Mouse (Mus musculus): Measurements from ENCODE around the gene Dhfr.
"Not testable (repeated sequence)": the region's sequence is repeated elsewhere in the genome, so short reads cannot be mapped to it uniquely, and the experiment has no call there.

Gene Dhfr

DNA sequence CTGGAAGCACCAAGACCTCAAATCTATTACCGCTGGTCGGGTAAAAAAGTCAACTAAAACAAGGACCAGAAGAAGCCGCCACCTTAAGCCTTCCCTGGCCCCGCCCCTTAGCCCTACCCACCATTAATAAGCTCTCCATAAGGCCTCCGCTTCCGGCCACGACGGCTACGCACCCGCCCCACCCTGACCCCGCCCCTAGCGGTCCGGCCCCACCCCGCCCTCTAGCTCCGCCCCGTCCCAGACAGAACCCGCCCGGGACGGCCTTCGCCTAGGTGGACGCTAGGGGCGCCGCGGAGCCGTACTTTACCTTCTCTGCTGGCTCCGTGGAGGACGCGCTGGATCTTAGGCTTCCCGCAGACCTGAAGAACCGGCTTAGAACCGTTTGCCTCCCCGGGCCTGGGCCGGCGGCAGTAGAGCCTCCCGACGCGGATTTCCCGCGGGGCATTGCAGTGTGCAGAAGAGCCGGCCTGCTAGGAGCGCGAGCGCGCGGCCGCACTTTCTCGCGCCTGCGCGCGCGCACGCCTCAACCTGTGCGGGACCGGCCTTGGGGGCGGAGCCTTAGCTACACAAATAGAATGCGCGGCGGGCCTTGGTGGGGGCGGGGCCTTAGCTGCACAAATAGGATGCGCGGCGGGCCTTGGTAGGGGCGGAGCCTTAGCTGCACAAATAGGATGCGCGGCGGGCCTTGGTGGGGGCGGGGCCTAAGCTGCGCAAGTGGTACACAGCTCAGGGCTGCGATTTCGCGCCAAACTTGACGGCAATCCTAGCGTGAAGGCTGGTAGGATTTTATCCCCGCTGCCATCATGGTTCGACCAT is at the start of gene Dhfr, which contains the start of gene Msh3:
Gene Dhfr, plus strand, starts transcription at position 271 of the 816 bp plus-strand sequence.
Gene Msh3, minus strand, starts transcription at position 548 of the 816 bp plus-strand sequence.
- peak; percentile 98 for DNase-seq

DNA sequence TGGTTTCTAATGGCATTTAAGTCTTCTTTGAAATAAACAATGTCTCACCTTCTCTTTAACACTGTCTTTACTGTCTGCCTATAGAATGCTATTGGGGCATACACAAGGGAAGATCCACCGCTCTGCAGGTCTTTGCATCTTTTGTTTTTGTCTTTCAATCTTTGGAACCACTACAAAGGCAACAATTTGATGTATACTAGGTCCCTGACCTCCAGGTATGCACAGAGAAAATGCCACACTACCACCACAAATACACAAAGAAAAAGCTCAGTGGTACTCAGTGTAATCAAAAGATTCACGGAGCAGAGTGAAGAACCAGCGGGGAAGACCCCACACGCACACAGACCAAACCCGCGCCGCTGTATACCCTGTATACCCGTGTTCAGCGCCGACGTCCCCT is 48.8 kb upstream of the Dhfr start, which contains the start of gene Gm20379:
Gene Gm20379, plus strand, starts transcription at position 301 of the 400 bp plus-strand sequence.
- no peak for DNase-seq

DNA sequence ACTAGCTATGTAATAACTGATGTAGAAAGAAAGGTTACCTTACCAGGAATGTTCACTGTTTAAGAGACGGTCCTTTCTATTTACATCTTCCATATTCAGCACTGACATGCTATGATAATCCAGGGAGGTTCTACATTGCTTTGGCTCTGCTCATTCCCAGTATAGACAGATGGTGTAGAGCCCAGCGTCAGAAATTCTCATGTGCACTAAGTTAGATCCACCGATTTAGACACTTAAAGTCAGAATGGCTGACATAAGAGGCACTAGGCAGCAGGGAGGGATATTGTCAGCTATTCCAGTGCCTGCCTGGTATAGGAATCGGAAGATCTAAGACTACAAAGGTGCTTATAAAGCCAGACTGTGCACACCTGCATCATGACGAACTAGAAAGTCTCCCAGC is 39.9 kb upstream of the Dhfr start:
- DNase-seq, result no peak

DNA sequence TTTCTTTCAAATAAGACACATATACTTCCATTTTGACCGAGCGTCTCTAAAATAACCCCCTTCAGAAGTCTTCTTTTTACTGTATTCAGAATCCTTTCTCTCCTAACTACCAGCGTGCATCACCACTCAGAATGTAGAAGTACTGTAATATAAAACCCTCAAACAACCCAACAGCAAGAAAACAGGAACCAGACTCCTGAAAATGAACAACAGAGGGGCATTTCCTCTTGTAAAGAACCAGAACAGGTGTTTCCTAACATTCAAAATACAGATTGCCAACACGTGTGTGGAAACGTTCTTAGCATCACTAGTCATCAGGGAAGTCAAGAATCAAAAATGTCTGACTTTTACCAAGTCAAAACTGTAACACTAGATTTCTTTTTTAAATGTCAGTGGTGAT is 33.8 kb upstream of the Dhfr start:
- no peak for DNase-seq

DNA sequence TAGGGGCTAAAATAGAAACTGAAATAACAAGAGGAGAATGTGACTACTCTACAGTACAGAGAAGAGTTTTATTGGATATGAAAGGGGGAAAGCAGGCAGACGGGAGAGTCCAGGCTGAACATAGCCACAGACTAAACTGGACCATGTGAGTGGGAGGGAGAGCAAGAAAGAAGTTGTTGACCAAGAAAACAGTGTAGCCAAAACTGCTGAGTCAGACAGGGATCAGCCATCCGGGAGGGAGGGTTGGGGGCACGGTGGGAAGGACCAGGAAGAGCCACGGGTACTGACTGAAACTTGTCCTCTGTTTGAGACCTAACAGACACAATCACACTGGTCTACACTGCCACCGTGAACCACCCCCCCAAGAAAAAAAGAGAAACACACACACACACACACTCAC is 28.5 kb upstream of the Dhfr start:
- DNase-seq, result no peak

DNA sequence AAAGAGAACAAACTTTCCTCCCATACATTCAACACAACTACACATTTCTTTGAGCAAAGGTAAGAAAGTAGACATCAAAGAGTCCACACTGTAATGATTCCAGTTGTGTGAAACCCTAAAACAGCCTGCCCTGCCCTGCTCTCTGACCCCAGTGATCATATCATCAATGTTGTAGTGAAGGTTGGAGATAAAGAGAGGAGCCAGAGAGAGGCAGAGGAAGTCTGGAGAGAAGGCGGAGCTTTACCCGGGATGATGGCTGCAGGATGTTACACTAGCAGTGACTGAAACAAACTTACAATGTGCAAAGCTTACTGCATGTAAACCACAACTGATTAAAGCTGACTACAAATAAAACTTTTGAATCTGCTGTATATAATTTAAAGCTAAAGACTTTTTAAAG is 26.5 kb upstream of the Dhfr start:
- DNase-seq, result no peak

DNA sequence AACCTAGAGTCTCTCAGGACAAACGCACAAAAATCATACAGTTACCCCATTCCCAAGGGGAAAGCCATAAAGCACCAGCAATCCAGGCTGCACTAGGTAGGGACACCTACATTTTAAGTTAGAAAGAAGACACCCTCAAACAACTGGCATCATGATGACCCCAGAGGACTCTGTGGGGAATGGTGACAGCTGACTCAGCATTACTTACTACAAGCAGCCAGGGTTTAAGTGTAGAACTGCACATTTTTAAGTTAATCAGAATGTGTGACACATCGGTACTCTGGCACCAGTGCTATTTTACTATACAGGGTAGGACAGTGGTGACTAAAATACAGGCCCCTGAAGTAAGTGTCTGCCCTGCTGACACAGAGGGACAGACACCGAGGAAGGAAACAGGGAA is 23.9 kb upstream of the Dhfr start:
- no peak for DNase-seq

DNA sequence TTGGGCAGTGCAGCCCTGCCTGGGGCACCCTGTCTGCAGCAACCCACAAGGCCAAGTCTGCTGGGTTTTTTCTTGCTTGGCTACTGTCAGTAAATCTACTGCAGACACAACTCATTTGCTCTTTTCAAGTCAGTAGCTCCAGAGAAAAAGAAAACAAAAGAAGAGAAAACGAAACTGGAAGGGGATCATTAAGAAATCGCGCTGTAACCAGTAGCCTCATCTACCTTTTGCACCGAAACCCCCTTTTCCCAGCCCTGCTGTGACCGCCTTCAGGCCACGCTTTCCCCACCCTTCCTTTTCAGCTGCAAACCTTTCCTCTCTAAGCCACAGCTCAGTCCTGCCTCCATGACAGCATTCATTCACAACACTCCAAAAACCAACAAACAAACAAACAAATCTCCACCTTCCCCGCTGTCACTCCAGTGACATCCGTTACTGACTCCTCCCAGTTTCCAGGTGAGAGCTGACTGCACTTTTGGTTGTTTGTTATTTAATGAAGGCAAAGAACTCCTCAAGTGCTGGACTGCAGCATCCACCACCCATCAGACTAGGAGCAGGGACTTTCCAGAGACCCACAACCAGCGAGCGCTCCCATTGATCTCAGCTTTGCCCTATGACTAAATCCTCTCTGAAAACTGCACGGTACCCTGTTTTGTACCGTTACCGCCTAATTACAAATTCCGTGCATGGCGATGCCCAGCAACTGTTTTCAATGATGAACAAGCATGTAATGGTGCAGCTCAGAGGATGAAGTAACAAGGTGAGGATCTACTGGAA is 22.2 kb upstream of the Dhfr start:
- DNase-seq, result no peak

DNA sequence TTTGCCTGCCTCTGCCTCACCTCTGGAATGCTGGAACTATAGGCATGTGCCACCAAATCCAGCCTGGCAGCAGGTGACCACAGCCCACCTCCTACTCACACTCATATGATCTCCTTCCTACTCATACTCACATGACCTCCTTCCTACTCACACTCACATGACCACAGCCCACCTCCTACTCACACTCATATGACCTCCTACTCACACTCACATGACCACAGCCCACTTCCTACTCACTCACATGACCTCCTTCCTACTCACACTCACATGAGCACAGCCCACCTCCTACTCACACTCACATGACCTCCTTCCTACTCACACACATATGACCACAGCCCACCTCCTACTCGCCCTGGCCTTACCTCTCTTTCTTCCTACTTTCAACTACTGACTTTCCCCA is 17.7 kb upstream of the Dhfr start:
- no peak for DNase-seq

DNA sequence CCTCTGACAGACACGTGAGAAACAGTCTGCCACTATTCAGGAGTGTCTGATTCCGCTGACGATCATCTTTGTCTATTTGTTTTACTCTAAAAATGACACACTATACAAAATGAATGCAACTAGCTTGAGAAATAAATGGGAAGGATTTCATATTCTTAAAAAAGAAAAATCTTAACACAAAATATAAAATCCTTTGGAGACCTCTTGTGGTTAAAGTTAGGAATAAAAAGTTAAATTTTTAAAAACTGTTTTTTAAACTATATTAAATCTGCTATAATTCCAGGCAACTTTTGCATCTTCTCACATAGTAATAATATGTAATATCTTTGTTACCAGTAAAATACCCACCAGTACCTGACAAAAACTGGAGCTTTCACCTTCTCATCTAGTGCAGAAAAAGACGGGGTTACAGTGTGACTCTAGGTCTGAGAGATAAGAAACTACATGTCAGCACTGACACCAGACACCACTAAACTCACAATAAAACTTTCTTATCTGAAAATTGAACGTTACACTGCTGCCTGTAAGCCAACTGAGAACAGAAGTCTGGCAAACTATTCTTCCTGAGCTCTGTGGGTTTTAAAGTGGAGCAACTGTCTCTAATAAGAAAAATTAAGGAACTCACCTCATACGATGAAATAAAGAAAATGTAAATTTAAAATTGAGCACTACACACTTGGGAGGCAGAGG is 16.6 kb upstream of the Dhfr start:
- no peak for DNase-seq

DNA sequence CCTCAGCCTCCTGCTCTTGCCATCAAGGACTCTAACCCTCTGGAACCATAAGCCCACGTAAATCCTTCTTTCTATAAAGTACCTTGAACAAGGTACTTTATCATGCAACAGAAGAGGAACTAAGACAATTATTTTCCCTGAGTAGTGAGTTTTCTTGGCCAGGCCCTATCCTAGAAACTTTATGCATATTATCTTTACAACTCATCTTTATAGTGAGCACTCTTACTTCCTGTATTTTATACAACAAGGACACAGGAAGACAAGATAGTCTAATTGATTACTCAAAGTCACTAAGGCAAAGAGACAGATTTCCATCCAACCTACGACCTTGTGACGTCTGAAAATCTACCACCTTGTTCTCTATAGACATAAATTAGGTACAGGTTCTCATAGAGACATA is 14.7 kb upstream of the Dhfr start:
- DNase-seq, result no peak

DNA sequence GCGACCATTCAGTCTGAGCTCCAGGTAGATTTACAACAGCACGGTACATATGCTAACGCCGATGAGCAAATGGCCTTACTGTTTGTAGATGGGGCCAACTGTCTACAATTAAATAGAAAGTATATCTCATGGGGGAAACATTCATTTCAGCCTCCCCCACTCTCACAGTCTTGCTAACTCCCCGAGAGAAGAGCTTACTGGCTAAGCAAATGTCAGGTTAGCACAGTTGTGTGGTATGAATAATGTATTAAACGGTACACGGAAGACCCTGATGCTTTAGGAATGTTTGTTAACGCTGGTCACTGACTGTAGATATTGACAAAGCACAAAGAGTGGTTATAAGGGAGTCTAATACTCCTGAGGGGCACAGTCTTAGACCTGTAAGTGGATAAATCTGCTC is 10.5 kb upstream of the Dhfr start:
- DNase-seq, result no peak

DNA sequence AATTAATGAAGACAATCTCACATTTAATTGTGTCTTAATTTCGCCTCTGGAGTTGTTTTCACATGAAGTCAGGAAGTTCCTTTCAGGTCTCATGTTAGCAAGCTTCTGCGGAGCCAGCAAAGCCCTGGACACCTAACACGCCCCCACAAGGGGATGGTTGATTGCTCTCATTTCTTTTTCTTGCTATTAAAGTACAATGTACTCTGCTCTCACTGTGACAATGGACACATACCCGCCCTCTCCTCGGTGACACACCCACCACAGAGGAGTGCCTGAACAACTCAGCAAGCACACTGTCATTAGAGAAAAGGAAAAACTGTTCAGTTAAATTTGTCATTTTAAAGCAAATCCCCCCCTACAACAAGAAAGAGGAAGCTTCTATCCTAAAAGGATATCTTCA is 8.2 kb upstream of the Dhfr start:
- DNase-seq, result no peak

DNA sequence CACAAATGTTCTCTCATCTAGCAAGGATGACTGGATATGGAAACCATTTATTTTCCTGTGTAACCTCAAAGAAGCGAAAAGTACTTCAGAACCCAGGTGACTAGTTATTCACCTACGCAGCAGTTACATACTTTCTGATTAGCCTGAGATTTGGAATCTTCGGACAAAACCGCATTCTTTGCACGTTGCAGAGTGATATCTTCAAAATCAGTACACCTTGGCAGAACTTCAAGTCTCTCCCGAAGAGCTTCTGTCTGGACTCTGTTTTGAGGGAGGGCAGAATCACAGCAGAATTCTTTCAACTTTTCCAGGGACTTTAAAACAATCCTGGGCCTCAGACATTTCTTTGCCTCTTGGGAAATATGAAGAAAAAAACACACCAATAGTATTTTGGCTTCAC is 3.4 kb upstream of the Dhfr start:
- DNase-seq, result no peak

DNA sequence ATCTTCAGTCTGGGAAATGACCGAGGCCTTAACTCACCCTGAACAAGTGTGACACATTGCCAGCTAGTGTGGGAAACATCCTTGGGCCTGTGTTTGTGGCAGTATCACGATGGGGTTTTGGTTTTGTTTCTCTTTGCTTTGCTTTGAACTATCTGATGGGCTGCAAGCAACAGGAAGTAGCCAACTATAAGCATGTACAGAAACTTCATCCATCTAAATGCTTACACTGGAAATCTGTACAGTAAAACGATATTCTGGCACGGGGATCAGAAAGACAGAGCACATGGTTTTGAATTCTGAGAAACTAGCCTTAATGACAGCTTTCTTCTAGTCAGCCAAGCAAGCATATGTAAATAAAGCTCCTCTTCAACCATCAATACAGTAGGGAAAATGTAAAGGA is 570 bp upstream of the Dhfr start:
- peak; percentile 11 to 18 for DNase-seq

DNA sequence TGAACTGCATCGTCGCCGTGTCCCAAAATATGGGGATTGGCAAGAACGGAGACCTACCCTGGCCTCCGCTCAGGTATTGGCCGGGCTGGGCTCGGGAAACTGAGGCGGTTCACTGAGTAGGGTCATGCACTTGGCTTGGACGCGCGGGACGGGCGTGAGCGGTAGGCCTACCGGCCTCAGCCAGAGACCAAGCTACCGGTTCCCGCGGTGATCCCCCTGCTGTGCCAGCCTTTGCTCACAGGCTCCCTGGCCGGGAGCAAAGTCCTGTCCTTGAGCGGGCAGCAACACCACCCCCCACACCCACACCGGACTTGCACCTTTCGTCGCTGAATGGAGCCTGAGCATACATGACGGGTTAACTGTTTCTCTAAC is 732 bp downstream of the Dhfr start:
- DNase-seq, result no peak

DNA sequence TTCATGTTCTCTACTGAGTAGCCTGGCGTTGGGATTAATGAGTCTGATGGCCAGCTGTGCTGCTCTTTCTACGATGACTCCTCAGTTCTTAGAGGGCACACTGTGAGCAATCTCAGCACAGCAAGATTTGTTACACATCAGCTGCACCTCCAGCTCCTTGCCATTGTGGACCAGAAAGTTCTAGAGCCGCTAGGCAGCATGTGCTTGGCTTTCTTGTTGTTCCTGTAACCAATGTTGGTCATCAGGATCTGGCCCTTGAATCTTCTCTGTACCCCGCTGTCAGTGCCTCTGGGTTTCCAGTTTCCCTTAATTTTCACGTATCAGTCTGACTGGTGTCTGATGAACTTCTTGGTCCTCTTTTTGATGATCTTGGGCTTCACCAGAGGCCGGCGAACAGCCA is 1.9 kb downstream of the Dhfr start:
- no peak for DNase-seq

DNA sequence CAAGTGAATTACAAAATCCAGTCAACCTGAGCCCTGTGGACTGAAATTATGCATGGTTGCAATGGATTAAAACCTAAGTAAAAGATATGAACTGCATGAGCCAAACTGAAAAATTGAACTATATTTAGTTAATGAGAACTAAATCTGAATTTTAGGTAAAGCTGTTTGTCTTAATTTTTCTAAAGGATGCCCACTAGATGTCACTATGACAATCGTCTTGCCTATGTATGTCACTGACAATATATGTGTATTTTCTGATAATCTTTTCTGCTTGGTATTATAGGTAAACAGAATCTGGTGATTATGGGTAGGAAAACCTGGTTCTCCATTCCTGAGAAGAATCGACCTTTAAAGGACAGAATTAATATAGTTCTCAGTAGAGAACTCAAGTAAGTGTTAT is 3.1 kb downstream of the Dhfr start:
- no peak for DNase-seq

DNA sequence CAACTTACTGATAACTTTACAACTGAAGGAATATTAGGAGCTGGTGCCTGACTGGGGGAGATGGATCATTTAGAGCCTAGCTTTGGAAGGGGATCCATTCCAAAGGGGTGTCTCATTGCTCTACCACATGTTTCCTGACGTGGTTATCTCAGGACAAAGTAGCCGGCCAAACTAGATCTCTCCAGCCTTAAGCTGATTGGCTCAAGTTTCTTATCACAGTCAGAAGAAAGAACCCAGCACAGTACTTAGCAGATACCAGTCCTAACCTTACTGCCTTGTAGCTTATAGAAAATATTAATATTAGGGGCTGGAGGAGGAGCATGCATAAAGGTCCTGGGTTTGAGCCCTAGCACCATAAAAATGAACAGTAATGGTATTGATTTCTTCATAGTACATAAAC is 7.1 kb downstream of the Dhfr start:
- no peak for DNase-seq

DNA sequence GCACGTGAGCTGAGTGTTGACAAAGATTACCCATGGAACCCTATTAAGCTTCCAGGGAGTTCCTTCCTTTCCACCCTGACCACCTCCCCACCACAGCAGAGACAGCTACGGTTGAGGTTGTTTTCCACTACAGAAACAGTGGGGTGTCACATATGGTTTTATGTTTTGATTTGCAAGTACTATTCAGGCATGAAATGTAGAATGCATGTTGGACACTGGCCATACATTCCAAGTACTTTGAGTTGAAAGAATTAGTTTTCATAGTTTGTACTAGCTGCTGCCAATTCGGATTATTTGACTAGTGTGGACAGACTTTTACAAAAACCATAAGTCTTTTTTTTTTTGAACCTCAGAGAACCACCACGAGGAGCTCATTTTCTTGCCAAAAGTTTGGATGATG is 10.8 kb downstream of the Dhfr start:
- no peak for DNase-seq

DNA sequence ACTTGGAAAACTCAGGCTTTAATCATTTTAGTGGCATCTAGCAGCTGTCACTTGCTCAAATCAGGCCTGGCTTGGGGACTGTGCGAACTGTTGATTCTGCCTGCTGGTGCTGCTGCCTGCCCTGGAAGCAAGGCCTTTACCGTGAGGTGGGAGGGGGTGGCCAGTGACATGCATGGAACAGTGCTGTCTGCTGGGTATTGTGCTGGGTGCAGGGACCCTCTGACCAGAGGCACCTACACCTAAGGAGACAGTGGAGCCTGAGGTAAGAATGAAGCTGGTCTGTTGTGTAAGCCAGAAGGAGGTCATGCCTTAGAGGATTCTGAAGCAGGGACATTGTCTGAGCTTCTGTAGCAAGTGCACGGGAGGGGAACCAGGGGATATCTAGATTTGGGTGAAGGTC is 16.3 kb downstream of the Dhfr start:
- no peak for DNase-seq

DNA sequence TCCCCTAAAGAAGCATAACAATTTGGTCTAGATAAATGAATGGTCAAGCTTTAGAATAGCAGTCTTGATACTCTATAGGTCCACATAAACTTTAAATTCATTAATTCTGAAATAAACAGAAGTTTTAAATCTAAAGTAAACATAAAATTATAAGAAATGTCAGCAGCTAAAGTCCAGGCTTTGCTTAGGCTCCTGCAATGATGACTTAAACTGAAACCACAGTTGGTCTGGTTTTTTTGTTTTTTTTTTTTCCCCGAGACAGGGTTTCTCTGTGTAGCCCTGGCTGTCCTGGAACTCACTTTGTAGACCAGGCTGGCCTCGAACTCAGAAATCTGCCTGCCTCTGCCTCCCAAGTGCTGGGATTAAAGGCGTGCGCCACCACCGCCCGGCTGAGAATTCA is 16.9 kb downstream of the Dhfr start:
- DNase-seq, result not testable (repeated sequence)

DNA sequence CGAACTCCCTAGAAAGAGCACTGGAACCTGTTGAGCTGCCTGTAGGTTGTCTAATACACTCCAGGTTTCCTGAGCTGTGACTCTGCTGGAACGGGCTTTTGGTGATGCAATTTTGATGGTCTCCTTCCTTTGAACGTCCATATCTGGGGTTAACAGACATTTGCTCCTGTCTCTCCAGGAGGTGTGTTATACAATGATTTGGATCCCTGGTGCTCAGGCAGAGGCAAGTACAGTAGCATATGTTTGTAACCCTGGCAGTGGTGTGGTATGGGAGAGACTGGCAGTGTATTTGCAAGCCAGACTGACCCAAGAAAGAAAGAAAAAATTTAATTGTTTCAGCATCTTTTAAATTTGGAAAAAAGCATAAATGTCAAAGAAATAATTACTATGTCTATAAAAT is 32.8 kb downstream of the Dhfr start:
- DNase-seq, result no peak

Data from cerebellum, adult 18-20 months (tissue).